ENCODE assay signal across 14 mouse cellular contexts in genomic region chr5:32314731-32315130, GRCm38 (mm10).
DNase-seq lines count a peak whose midpoint lies in the region; ATAC-seq and TF ChIP-seq lines count a peak whose summit lies in the region.
"Had no signal": no experiment of that assay in that cellular context is flagged by ENCODE, and none has a peak within 500 bp of the region (broad histone marks: within the 10 kb centered on the region; RNA-seq: fewer than 3 reads in every experiment).

No protein-coding gene starts in this region.

- H3K4me1 ChIP-seq in intestine, embryonic 16.5 days (ENCODE audit: control insufficient read depth, insufficient read depth, low read length), result no peaks in the 10 kb centered on the region; the same call in 1 of the 2 replicates
- H3K4me1 ChIP-seq in hindbrain, embryonic 14.5 days (replicated peaks; ENCODE audit: control insufficient read depth, insufficient read depth, low read length), result no peaks in the 10 kb centered on the region
- H3K4me1 ChIP-seq: limb, embryonic 12.5 days had no signal

- intact Hi-C loops in left cerebral cortex, postnatal 4 days (cut with DNase I), result no loop called here
- intact Hi-C loops in gastrocnemius, postnatal 14 days (cut with DNase I; ENCODE audit: low total_unique reads), result no loop called here

- H3K4me3 ChIP-seq in intestine, embryonic 16.5 days (ENCODE audit: low read length), result no peak overlapping the region
- no peak overlapping the region for H3K4me3 ChIP-seq in hindbrain, embryonic 14.5 days (replicated peaks; ENCODE audit: low read length)
- H3K4me3 ChIP-seq: limb, embryonic 12.5 days had no signal

- peak; percentile 28 for DNase-seq in left cerebral cortex, adult 11 months (ENCODE audit: low spot score)
- DNase-seq in left cerebral cortex, postnatal 4 days, result no peak
- DNase-seq in Patski (ENCODE audit: low read depth, low spot score), result peak; percentile 92
- DNase-seq in right cerebral cortex, postnatal 36 days (ENCODE audit: low spot score in 2 of 2), result peak; percentile 56 to 61
- DNase-seq in gastrocnemius, postnatal 14 days, result no peak
- DNase-seq in hindbrain, embryonic 14.5 days (ENCODE audit: low spot score), result no peak
- no peak for DNase-seq in gastrocnemius, adult 8-10 months (ENCODE audit: low spot score in 2 of 2)
- DNase-seq: gastrocnemius, postnatal 10 days; heart, postnatal 10 days; kidney, adult 8-10 months; lung, postnatal 10 days had no signal

- no peak overlapping the region for H3K9ac ChIP-seq in intestine, embryonic 16.5 days (ENCODE audit: low read depth, low read length)
- H3K9ac ChIP-seq in hindbrain, embryonic 14.5 days, result no peak overlapping the region
- H3K9ac ChIP-seq: limb, embryonic 12.5 days had no signal

- H3K9me3 ChIP-seq in intestine, embryonic 16.5 days (ENCODE audit: control insufficient read depth, low read length), result no peaks in the 10 kb centered on the region
- H3K9me3 ChIP-seq in hindbrain, embryonic 14.5 days (ENCODE audit: control insufficient read depth, low read length), result no peaks in the 10 kb centered on the region
- H3K9me3 ChIP-seq: G1E; limb, embryonic 12.5 days had no signal

- H3K4me2 ChIP-seq in intestine, embryonic 16.5 days (ENCODE audit: low read depth, low read length), result no peak overlapping the region
- no peak overlapping the region for H3K4me2 ChIP-seq in hindbrain, embryonic 14.5 days (replicated peaks)
- H3K4me2 ChIP-seq: limb, embryonic 12.5 days had no signal

- POLR2A ChIA-PET in Patski (lab: Charles Lee), result interaction anchor here (0.6 kb wide), 1 partner anchor 80 kb away, joined by 4 read pairs; no protein-coding TSS in a partner anchor

- CTCF ChIA-PET in Patski (lab: Charles Lee), result interaction anchor here (0.6 to 1.7 kb wide), 3 partner anchors 8 to 84 kb away, joined by 3 to 4 read pairs (median 3); no protein-coding TSS in a partner anchor

- in situ Hi-C loops in Patski (cut with MboI; ENCODE audit: low pct_unique_long_range_greater_than_20kb), result loop anchor here (10.0 kb wide), 1 partner anchor 750 kb away; no protein-coding TSS in a partner anchor

- H3K27ac ChIP-seq in intestine, embryonic 16.5 days (ENCODE audit: low read length), result no peak overlapping the region
- no peak overlapping the region for H3K27ac ChIP-seq in hindbrain, embryonic 14.5 days
- H3K27ac ChIP-seq: limb, embryonic 12.5 days had no signal

- ATAC-seq in Patski, result peak; percentile 92
- ATAC-seq in intestine, embryonic 16.5 days, result peak; percentile 62
- ATAC-seq in hindbrain, embryonic 14.5 days (ENCODE audit: low FRiP score), result no peak

- no peaks in the 10 kb centered on the region for H3K36me3 ChIP-seq in intestine, embryonic 16.5 days (ENCODE audit: control insufficient read depth, insufficient read depth, low read length)
- H3K36me3 ChIP-seq in hindbrain, embryonic 14.5 days (replicated peaks; ENCODE audit: control insufficient read depth, insufficient read depth), result no peaks in the 10 kb centered on the region
- H3K36me3 ChIP-seq: G1E; limb, embryonic 12.5 days had no signal

- no peaks in the 10 kb centered on the region for H3K27me3 ChIP-seq in Patski
- no peaks in the 10 kb centered on the region for H3K27me3 ChIP-seq in intestine, embryonic 16.5 days (replicated peaks; ENCODE audit: control insufficient read depth, insufficient read depth, low read length)
- H3K27me3 ChIP-seq in hindbrain, embryonic 14.5 days (ENCODE audit: control insufficient read depth, insufficient read depth, low read length), result no peaks in the 10 kb centered on the region
- H3K27me3 ChIP-seq: limb, embryonic 12.5 days had no signal

- 42% methylated on average over 2 of the region's 2 CpGs for WGBS in intestine, embryonic 16.5 days
- 78% methylated on average over 2 of the region's 2 CpGs for WGBS in hindbrain, embryonic 14.5 days

- no peak for TF ChIP-seq CTCF in Patski (IDR thresholded peaks at IDR 0.05)

Comparison
In these comparisons a context has a peak if more than half of its experiments do, and no peak if none do; other contexts are left out.
1. DNase-seq: peak in left cerebral cortex, adult 11 months (single experiment), Patski (single experiment) and right cerebral cortex, postnatal 36 days (2 of 2); none in left cerebral cortex, postnatal 4 days (single experiment), gastrocnemius, postnatal 14 days (single experiment), hindbrain, embryonic 14.5 days (single experiment) and gastrocnemius, adult 8-10 months (0 of 2).